Mouse (Mus musculus) heart, embryonic 11.5 days (tissue): ENCODE measurements around the gene Usp37. TPM values are rescaled to one million over a fixed set of nuclear protein-coding genes. Genes with fewer than 3 reads are reported as not detected.

Experiments used
- ATAC-seq: fragments of 200-750 bp; cut with Nextera tagmentation; replicated peaks from 2 replicates; pipeline ENCODE4 v1.8.0; 2017; ENCODE audit warnings: moderate library complexity; ENCODE audit not compliant: insufficient number of reproducible peaks, low FRiP score, low TSS enrichment
- H3K27ac ChIP-seq: fragments of 300-500 bp; sonication (generic); 2 replicates; pipeline ENCODE4 v1.5.1; 2014; ENCODE audit warnings: mild to moderate bottlenecking, low read depth, low read length
- H3K27me3 ChIP-seq: fragments of 300-500 bp; sonication (generic); 2 replicates; pipeline ENCODE4 v1.6.1; 2014; ENCODE audit warnings: mild to moderate bottlenecking, low read length, mixed read lengths; ENCODE audit not compliant: control insufficient read depth, insufficient read depth
- H3K36me3 ChIP-seq: fragments of 300-500 bp; sonication (generic); 2 replicates; pipeline ENCODE4 v1.6.1; 2014; ENCODE audit warnings: mild to moderate bottlenecking, low read length, moderate library complexity, mixed read lengths; ENCODE audit not compliant: control insufficient read depth, insufficient read depth
- H3K4me1 ChIP-seq: fragments of 300-500 bp; sonication (generic); 2 replicates; pipeline ENCODE4 v1.6.1; 2014; ENCODE audit warnings: low read length; ENCODE audit not compliant: control insufficient read depth, insufficient read depth
- H3K4me2 ChIP-seq: fragments of 300-500 bp; sonication (generic); 2 replicates; pipeline ENCODE4 v1.6.1; 2014; ENCODE audit warnings: mild to moderate bottlenecking, moderate library complexity
- H3K4me3 ChIP-seq: fragments of 300-500 bp; sonication (generic); 2 replicates; pipeline ENCODE4 v1.5.1; 2014; ENCODE audit warnings: low read depth, low read length
- H3K9ac ChIP-seq: fragments of 300-500 bp; sonication (generic); 2 replicates; pipeline ENCODE4 v1.6.1; 2014; ENCODE audit warnings: mild to moderate bottlenecking, low read depth, low read length, moderate library complexity
- H3K9me3 ChIP-seq: fragments of 300-500 bp; sonication (generic); replicated peaks from 2 replicates; pipeline ENCODE4 v1.6.1; 2016; ENCODE audit warnings: low read length; ENCODE audit not compliant: control insufficient read depth
- WGBS: fragments of 180-500 bp; shearing (Covaris S2); extraction: QIAGEN DNeasy Blood & Tissue Kit; methylation state at CpG from one replicate; pipeline ENCODE4 v1.1.7; 2014; ENCODE audit not compliant: insufficient replicate concordance; 5-methylcytosine and 5-hydroxymethylcytosine counted together
- polyA plus RNA-seq: library from polyadenylated mRNA; unstranded; fragments of >200 nt; fragmentation: Nextera tagmentation; extraction: Ambion mirVana; gene quantifications from 2 replicates; pipeline ENCODE4 v1.2.1, GENCODE M21; 2014

Usp37 gene
- polyA plus RNA-seq, 1 experiment from 2014 or later = 24.1 TPM

DNA sequence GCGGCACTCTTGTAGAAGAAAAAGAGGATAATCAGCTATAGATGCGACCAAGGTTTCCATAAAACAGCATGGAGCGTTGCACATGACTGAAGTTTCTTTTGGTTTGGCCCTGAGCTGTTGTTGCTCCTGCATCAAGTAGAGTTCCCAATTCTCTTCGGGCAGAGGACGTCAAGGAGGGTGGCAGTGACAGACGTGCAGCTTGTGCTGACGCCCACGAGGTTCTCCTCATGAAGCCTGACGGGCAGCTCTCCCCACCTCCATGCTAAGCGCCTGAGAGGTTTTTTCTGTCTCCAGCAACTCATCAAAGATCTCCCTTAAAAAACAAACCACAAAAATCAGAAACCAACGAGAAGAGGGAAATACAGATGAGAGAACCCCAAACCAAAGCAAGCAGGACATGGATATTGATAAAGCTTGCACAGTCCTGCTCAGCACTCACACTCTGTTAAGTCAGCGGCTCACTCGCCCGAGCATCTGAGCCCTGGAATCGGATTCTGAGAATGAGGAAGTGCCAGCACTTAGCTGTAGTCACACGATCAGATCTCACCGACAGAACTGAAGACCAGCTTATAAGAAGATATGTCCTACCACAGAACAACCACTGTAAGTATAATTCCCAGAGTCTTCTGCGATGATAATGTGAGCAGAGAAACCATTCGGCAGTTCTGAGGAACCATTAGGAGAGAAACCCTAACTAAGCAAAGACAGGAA lies 104.8 kb downstream of the Usp37 start:
- peaks cover 19% of the 10 kb centered on the region for H3K36me3 ChIP-seq
- no peak overlapping the region for H3K4me2 ChIP-seq
- no peak overlapping the region for H3K4me3 ChIP-seq
- no peaks in the 10 kb centered on the region for H3K9me3 ChIP-seq
- no peak for ATAC-seq
- no peak overlapping the region for H3K9ac ChIP-seq
- WGBS = 86% methylated on average over 19 of the region's 19 CpGs
- H3K27ac ChIP-seq = no peak overlapping the region
- H3K27me3 ChIP-seq = no peaks in the 10 kb centered on the region
- peaks cover 4% of the 10 kb centered on the region for H3K4me1 ChIP-seq

DNA sequence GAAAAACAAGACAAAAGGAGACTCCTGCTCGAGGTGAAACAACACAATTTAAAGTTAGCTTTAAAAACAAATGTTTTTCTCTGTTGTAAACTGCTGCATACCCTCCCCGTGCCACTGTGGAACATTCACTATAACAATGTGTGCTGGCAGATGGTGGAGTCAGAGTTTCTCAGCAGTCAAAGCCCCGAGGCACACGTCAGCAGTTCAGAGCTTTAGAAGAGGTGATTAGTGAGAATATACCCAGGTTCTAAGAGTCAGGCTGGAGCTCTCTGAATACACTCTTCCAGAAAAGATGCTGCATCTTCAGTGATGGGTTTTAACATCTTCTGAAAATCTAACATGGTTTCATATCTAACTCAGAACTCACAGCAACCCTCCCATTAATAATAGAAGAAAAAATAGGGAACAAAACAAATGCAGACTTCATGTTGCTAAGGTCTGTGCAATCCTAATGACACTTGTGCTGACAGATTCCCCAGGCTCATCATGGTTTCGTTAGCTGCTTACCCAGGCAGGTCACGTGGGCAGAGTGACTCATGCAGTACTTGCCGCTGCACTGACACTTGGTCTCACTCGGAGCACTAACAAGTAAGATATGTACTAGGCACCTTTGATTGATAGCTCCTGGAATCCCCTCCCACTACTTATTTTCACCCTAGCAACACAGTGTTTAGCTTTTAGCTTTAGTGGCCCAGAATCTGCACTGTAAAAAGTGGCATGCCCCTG lies 106.2 kb downstream of the Usp37 start:
- H3K4me1 ChIP-seq = peaks cover 4% of the 10 kb centered on the region
- H3K4me2 ChIP-seq = no peak overlapping the region; the same call in 1 of the 2 replicates
- H3K27me3 ChIP-seq = no peaks in the 10 kb centered on the region
- no peak overlapping the region for H3K9ac ChIP-seq
- H3K9me3 ChIP-seq = no peaks in the 10 kb centered on the region
- peaks cover 17% of the 10 kb centered on the region for H3K36me3 ChIP-seq
- WGBS = 59% methylated on average over 8 of the region's 8 CpGs
- peak overlapping the region; percentile 65 for H3K27ac ChIP-seq
- H3K4me3 ChIP-seq = no peak overlapping the region
- peak; percentile 61 for ATAC-seq

DNA sequence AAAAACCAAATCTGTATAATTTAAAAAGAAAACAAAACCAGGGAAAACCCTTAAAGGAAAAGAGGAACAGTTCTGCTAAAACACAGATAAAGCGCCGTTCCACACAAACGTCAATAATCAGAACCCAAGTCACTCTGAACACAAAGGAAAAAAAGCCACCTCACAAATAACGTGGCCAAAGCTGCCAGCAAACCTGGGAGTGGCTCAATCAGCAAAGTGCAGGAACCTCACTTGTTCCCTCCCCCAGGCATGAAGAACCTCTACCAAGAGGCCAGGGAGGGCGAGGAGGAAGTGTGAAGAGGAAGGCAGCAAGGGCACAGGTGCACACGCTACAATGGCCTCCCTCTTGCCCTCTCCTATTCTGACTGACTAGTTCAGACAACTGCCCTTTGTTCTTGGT lies 108.5 kb downstream of the Usp37 start:
- Histone ChIP-seq H3K9ac (no peak overlapping the region), H3K36me3 (peaks cover 17% of the 10 kb centered on the region), H3K9me3 (no peaks in the 10 kb centered on the region), H3K27ac (no peak overlapping the region), H3K4me3 (no peak overlapping the region), H3K27me3 (no peaks in the 10 kb centered on the region), H3K4me1 (peaks cover 4% of the 10 kb centered on the region), H3K4me2 (no peak overlapping the region)
- ATAC-seq = no peak
- WGBS = 83% methylated on average over 6 of the region's 6 CpGs

DNA sequence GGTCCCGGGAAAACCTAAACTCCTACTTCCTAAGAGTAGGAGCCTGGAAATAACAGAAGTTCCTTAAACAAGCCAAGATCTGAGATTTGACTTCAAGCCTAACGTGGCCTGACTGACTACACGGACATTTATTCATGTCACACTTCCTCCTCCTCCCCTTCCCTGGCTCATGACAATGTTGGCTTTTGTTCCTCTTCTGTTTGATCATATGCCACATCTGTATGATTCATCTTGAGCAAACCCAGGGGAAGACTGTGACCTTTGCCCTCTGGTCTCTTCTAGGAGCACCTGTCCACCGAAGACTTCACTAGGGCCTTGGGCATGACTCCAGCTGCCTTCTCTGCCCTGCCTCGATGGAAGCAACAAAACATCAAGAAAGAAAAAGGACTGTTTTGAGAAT lies 109.5 kb downstream of the Usp37 start:
- Histone ChIP-seq H3K27me3 (no peaks in the 10 kb centered on the region), H3K4me1 (peaks cover 4% of the 10 kb centered on the region), H3K36me3 (peaks cover 17% of the 10 kb centered on the region), H3K9me3 (no peaks in the 10 kb centered on the region), H3K9ac (no peak overlapping the region), H3K4me2 (no peak overlapping the region), H3K27ac (no peak overlapping the region), H3K4me3 (no peak overlapping the region)
- ATAC-seq = no peak
- WGBS = 75% methylated on average over 5 of the region's 5 CpGs

DNA sequence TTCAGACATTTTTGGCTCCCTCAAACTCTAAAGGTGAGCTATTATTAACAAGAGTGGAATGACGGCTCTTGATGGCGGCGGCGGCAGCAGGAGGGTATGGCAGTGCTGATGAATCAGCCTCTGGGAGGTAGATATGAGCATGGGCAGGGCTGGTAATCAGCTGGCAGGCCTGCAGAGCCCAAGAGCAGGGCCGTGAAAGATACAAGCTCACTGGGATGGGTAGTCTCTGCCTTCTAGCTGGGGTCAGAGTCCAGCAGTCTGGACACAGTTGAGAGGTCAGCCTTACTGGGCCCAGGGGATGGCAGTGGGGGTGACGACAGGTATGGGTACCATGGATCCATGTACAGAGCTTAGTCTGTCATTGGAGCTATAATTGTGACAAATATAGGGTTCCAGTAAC lies 110.9 kb downstream of the Usp37 start:
- WGBS = 78% methylated on average over 6 of the region's 6 CpGs
- no peak for ATAC-seq
- H3K27ac ChIP-seq = no peak overlapping the region
- no peak overlapping the region for H3K4me3 ChIP-seq
- H3K36me3 ChIP-seq = peaks cover 9% of the 10 kb centered on the region
- H3K9me3 ChIP-seq = no peaks in the 10 kb centered on the region
- no peak overlapping the region for H3K4me2 ChIP-seq
- H3K27me3 ChIP-seq = no peaks in the 10 kb centered on the region
- peaks cover 2% of the 10 kb centered on the region for H3K4me1 ChIP-seq
- no peak overlapping the region for H3K9ac ChIP-seq

DNA sequence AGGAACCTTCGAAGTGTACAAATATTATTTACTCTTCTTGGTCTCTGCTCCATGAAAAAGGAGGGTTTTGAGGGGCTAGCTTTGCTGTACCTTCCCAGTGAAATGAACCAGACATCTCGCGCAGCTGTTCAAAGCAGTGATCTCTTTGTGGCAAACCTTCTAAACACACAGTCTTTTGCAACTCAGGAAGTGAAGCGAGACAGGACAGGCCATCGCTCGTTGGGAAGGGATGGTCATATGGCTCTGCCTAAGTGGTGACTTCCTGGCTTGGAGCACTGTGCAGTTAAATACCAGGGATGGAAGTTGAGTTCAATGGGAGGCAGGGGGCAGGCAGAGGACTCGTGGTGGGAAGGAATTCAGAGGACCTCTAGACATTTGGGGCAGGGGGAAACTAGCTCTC lies 118.2 kb downstream of the Usp37 start:
- no peak for ATAC-seq
- H3K27ac ChIP-seq = no peak overlapping the region
- peaks cover 14% of the 10 kb centered on the region for H3K4me1 ChIP-seq
- no peak overlapping the region for H3K4me3 ChIP-seq
- no peaks in the 10 kb centered on the region for H3K9me3 ChIP-seq
- no peaks in the 10 kb centered on the region for H3K27me3 ChIP-seq
- H3K9ac ChIP-seq = no peak overlapping the region
- H3K36me3 ChIP-seq = no peaks in the 10 kb centered on the region
- H3K4me2 ChIP-seq = no peak overlapping the region
- WGBS = 71% methylated on average over 7 of the region's 7 CpGs

DNA sequence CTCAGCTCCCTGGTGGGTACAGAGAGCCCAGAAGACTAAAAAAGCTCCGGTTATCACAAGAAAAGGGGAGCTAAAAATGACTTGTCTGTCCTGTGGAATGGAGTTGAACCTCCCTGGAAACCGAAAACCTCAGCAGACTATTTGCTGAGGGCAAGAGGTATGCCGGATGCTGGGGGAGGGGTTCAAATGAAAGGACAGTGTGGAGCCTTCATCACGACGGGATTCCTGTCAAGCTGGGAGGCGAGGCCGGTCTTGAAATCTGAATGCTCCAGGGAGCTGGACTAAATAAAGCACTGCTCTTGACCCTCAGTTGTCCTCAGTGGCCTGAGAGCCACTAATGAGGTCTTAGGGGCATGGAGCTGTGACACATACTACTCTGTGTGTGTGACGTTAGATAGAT lies 120.9 kb downstream of the Usp37 start:
- Histone ChIP-seq H3K4me2 (peak overlapping the region; percentile 16), H3K27me3 (no peaks in the 10 kb centered on the region), H3K4me1 (peaks cover 17% of the 10 kb centered on the region), H3K4me3 (no peak overlapping the region), H3K27ac (no peak overlapping the region), H3K36me3 (no peaks in the 10 kb centered on the region), H3K9ac (no peak overlapping the region), H3K9me3 (no peaks in the 10 kb centered on the region)
- ATAC-seq = no peak
- WGBS = 20% methylated on average over 8 of the region's 8 CpGs

DNA sequence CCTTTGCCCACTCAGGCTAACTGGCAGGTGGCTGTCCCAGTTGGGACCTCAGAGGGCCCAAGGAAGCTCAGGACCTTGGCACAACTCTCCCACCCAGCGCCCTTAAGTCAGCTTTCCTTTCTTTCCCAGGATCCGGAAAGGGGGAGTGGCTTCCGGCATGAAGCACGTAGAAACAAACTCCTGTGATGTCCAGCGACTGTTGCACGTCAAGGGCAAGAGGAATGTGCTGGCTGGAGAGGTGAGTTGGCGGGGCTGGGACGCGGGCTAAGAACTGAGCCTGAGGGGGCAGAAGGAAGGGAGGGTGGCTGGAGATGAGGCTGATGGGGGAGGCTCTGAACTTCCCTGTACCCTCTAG lies 124.7 kb downstream of the Usp37 start:
- no peaks in the 10 kb centered on the region for H3K27me3 ChIP-seq
- H3K27ac ChIP-seq = no peak overlapping the region
- no peak overlapping the region for H3K4me2 ChIP-seq
- 48% methylated on average over 9 of the region's 9 CpGs for WGBS
- no peak overlapping the region for H3K9ac ChIP-seq
- ATAC-seq = no peak
- peaks cover 17% of the 10 kb centered on the region for H3K4me1 ChIP-seq
- no peaks in the 10 kb centered on the region for H3K9me3 ChIP-seq
- H3K4me3 ChIP-seq = no peak overlapping the region
- no peaks in the 10 kb centered on the region for H3K36me3 ChIP-seq
